Mouse (Mus musculus): ENCODE results near the gene Cldn13. TPM values are rescaled to one million over a fixed set of nuclear protein-coding genes. Genes with fewer than 3 reads are reported as not detected.

Gene Cldn13
- total RNA-seq, 2 experiments from 2014 or later, result not detected

- intact Hi-C loops (cut with DNase I), result loop anchor here (5.0 to 10.0 kb wide), 2 partner anchors 154 to 193 kb away; partner anchors contain the start of gene Eln
- no peak for DNase-seq (ENCODE audit: low spot score in 2 of 2)
Observed at GRCm38 (mm10) chr5:134901644-134902027, 13.7 kb downstream of the Cldn13 start.

GRCm38 (mm10) chr5:134901012-134901643, 14.2 kb downstream of the Cldn13 start:
- intact Hi-C loops (cut with DNase I), result loop anchor here (5.0 to 10.0 kb wide), 2 partner anchors 154 to 194 kb away; partner anchors contain the start of gene Eln
- peak; percentile 13 to 20 for DNase-seq (ENCODE audit: low spot score in 2 of 2)

GRCm38 (mm10) chr5:134897596-134897995, 17.7 kb downstream of the Cldn13 start:
- intact Hi-C loops (cut with DNase I), result loop anchor here (10.0 kb wide), 1 partner anchor 403 kb away; no protein-coding TSS in a partner anchor
- DNase-seq (ENCODE audit: low spot score in 2 of 2), result no peak

GRCm38 (mm10) chr5:134896965-134897364, 18.4 kb downstream of the Cldn13 start:
- no peak for DNase-seq (ENCODE audit: low spot score in 2 of 2)
- intact Hi-C loops (cut with DNase I), result loop anchor here (10.0 kb wide), 1 partner anchor 402 kb away; no protein-coding TSS in a partner anchor

- intact Hi-C loops (cut with DNase I), result loop anchor here (10.0 kb wide), 1 partner anchor 400 kb away; no protein-coding TSS in a partner anchor
- DNase-seq (ENCODE audit: low spot score in 2 of 2), result no peak
Observed at GRCm38 (mm10) chr5:134895291-134895690, 20.0 kb downstream of the Cldn13 start.

- intact Hi-C loops (cut with DNase I), result loop anchor here (10.0 kb wide), 1 partner anchor 398 kb away; no protein-coding TSS in a partner anchor
- DNase-seq (ENCODE audit: low spot score in 2 of 2), result no peak
Observed at GRCm38 (mm10) chr5:134892717-134893116, 22.6 kb downstream of the Cldn13 start.

- intact Hi-C loops (cut with DNase I), result loop anchor here (10.0 kb wide), 1 partner anchor 397 kb away; no protein-coding TSS in a partner anchor
- DNase-seq (ENCODE audit: low spot score in 2 of 2), result no peak
Observed at GRCm38 (mm10) chr5:134891552-134891951, 23.8 kb downstream of the Cldn13 start.

GRCm38 (mm10) chr5:134890601-134891054, 24.7 kb downstream of the Cldn13 start:
- no peak for DNase-seq (ENCODE audit: low spot score in 2 of 2)
- intact Hi-C loops (cut with DNase I), result loop anchor here (10.0 kb wide), 1 partner anchor 396 kb away; no protein-coding TSS in a partner anchor

GRCm38 (mm10) chr5:134888505-134888904, 26.8 kb downstream of the Cldn13 start:
- no peak for DNase-seq (ENCODE audit: low spot score in 2 of 2)
- intact Hi-C loops (cut with DNase I), result no loop called here

GRCm38 (mm10) chr5:134887447-134888335, 27.6 kb downstream of the Cldn13 start:
- intact Hi-C loops (cut with DNase I), result no loop called here
- no peak for DNase-seq (ENCODE audit: low spot score in 2 of 2)

- no peak for DNase-seq (ENCODE audit: low spot score in 2 of 2)
- intact Hi-C loops (cut with DNase I), result no loop called here
Observed at GRCm38 (mm10) chr5:134883077-134883476, 32.2 kb downstream of the Cldn13 start.

- DNase-seq (ENCODE audit: low spot score in 2 of 2), result no peak
- intact Hi-C loops (cut with DNase I), result no loop called here
Observed at GRCm38 (mm10) chr5:134876801-134877200, 38.5 kb downstream of the Cldn13 start.

GRCm38 (mm10) chr5:134875245-134875644, 40.1 kb downstream of the Cldn13 start:
- no peak for DNase-seq (ENCODE audit: low spot score in 2 of 2)
- intact Hi-C loops (cut with DNase I), result no loop called here

GRCm38 (mm10) chr5:134873956-134874879, 41.1 kb downstream of the Cldn13 start:
- intact Hi-C loops (cut with DNase I), result no loop called here
- DNase-seq (ENCODE audit: low spot score in 2 of 2), result peak in 1 of 2 experiments; percentile 8

- DNase-seq (ENCODE audit: low spot score in 2 of 2), result no peak
- intact Hi-C loops (cut with DNase I), result no loop called here
Observed at GRCm38 (mm10) chr5:134873034-134873433, 42.3 kb downstream of the Cldn13 start.

GRCm38 (mm10) chr5:134872597-134872996, 42.7 kb downstream of the Cldn13 start:
- DNase-seq (ENCODE audit: low spot score in 2 of 2), result no peak
- intact Hi-C loops (cut with DNase I), result no loop called here

GRCm38 (mm10) chr5:134868506-134868905, 46.8 kb downstream of the Cldn13 start:
- intact Hi-C loops (cut with DNase I), result no loop called here
- no peak for DNase-seq (ENCODE audit: low spot score in 2 of 2)

- DNase-seq (ENCODE audit: low spot score in 2 of 2), result no peak
- intact Hi-C loops (cut with DNase I), result no loop called here
Observed at GRCm38 (mm10) chr5:134867320-134868144, 47.8 kb downstream of the Cldn13 start.
